Mouse (Mus musculus) olfactory bulb, adult 2 months (tissue): ENCODE results near the gene Colq. TPM values are rescaled to one million over a fixed set of nuclear protein-coding genes. Genes with fewer than 3 reads are reported as not detected.

Source experiments
- H3K27ac ChIP-seq: fragments of 200-500 bp; 2 replicates; pipeline ENCODE4 v1.5.1; 2012; ENCODE audit warnings: low read depth, low read length; ENCODE audit not compliant: insufficient read depth
- H3K4me1 ChIP-seq: fragments of 200-500 bp; 2 replicates; pipeline ENCODE4 v1.6.1; 2012; ENCODE audit warnings: low read length; ENCODE audit not compliant: control insufficient read depth, insufficient read depth
- H3K4me3 ChIP-seq: fragments of 200-500 bp; 2 replicates; pipeline ENCODE4 v1.5.1; 2012; ENCODE audit warnings: mild to moderate bottlenecking, low read depth, low read length, moderate library complexity; ENCODE audit not compliant: insufficient read depth
- CTCF ChIP-seq: fragments of 200-500 bp; IDR thresholded peaks from 2 replicates; pipeline ENCODE4 v1.5.1; 2012; ENCODE audit warnings: low read depth, mild to moderate bottlenecking, low read length, moderate library complexity; ENCODE audit not compliant: insufficient read depth
- POLR2A ChIP-seq: fragments of 200-500 bp; IDR thresholded peaks from 2 replicates; pipeline ENCODE4 v1.6.1; 2012; ENCODE audit warnings: mild to moderate bottlenecking, low read depth, low read length, moderate library complexity; ENCODE audit not compliant: insufficient read depth
- WGBS: fragments of 180-500 bp; shearing (Covaris S2); methylation state at CpG from one replicate; pipeline ENCODE4 v1.1.7; 2018; 5-methylcytosine and 5-hydroxymethylcytosine counted together
- polyA plus RNA-seq: library from polyadenylated mRNA; stranded (reverse); fragments of >200 nt; gene quantifications from 2 replicates; pipeline ENCODE4 v1.2.4, GENCODE M21; 2012; ENCODE audit warnings: low replicate concordance; ENCODE audit not compliant: missing spikeins, insufficient read depth, insufficient read length

Gene Colq
- polyA plus RNA-seq, 1 experiment, result not detected

GRCm38 (mm10) chr14:31543885-31544442 lies 47.2 kb downstream of the Colq start:
- Histone ChIP-seq H3K4me3 (no peak overlapping the region), H3K27ac (no peak overlapping the region), H3K4me1 (no peaks in the 10 kb centered on the region)
- TF ChIP-seq CTCF (no peak), POLR2A (no peak)
- WGBS, result 88% methylated on average over 11 of the region's 11 CpGs

GRCm38 (mm10) chr14:31537298-31537697 lies 53.8 kb downstream of the Colq start:
- TF ChIP-seq CTCF (no peak), POLR2A (no peak)
- 59% methylated on average over 6 of the region's 6 CpGs for WGBS
- H3K27ac ChIP-seq, result no peak overlapping the region

GRCm38 (mm10) chr14:31532656-31533055 lies 58.5 kb downstream of the Colq start:
- no peak overlapping the region for H3K27ac ChIP-seq
- H3K4me1 ChIP-seq, result no peaks in the 10 kb centered on the region
- H3K4me3 ChIP-seq, result no peak overlapping the region
- TF ChIP-seq CTCF (no peak), POLR2A (no peak)
- 69% methylated on average over 3 of the region's 3 CpGs for WGBS

More at GRCm38 (mm10) chr14:31537298-31537697, 53.8 kb downstream of the Colq start:
- Histone ChIP-seq H3K4me1 (no peaks in the 10 kb centered on the region), H3K4me3 (no peak overlapping the region)

GRCm38 (mm10) chr14:31531506-31532148 lies 59.5 kb downstream of the Colq start:
- TF ChIP-seq CTCF (no peak), POLR2A (no peak)
- 57% methylated on average over 12 of the region's 12 CpGs for WGBS
- H3K27ac ChIP-seq, result no peak overlapping the region
- no peak overlapping the region for H3K4me3 ChIP-seq
- no peaks in the 10 kb centered on the region for H3K4me1 ChIP-seq

GRCm38 (mm10) chr14:31530847-31531246 lies 60.3 kb downstream of the Colq start:
- no peak overlapping the region for H3K27ac ChIP-seq
- whole genome bisulfite sequencing, result 93% methylated on average over 4 of the region's 4 CpGs
- no peaks in the 10 kb centered on the region for H3K4me1 ChIP-seq
- no peak overlapping the region for H3K4me3 ChIP-seq
- TF ChIP-seq CTCF (no peak), POLR2A (no peak)

GRCm38 (mm10) chr14:31525040-31525810 lies 65.9 kb downstream of the Colq start:
- H3K4me3 ChIP-seq, result no peak overlapping the region
- TF ChIP-seq CTCF, result no peak
- no peak for TF ChIP-seq POLR2A
- H3K4me1 ChIP-seq, result no peaks in the 10 kb centered on the region
- WGBS, result 83% methylated on average over 7 of the region's 7 CpGs
- no peak overlapping the region for H3K27ac ChIP-seq

GRCm38 (mm10) chr14:31521318-31521717 lies 69.8 kb downstream of the Colq start:
- WGBS, result 66% methylated on average over 2 of the region's 2 CpGs
- TF ChIP-seq POLR2A, result no peak
- no peak for TF ChIP-seq CTCF
- Histone ChIP-seq H3K4me3 (no peak overlapping the region), H3K27ac (no peak overlapping the region), H3K4me1 (no peaks in the 10 kb centered on the region)

GRCm38 (mm10) chr14:31519165-31519564 lies 72.0 kb downstream of the Colq start:
- Histone ChIP-seq H3K4me3 (no peak overlapping the region), H3K27ac (no peak overlapping the region), H3K4me1 (no peaks in the 10 kb centered on the region)
- 45% methylated on average over 3 of the region's 3 CpGs for WGBS
- TF ChIP-seq CTCF, result no peak
- no peak for TF ChIP-seq POLR2A

- no peak overlapping the region for H3K4me3 ChIP-seq
- WGBS, result 93% methylated on average over 2 of the region's 2 CpGs
- TF ChIP-seq POLR2A (no peak), CTCF (no peak)
These were observed 75.2 kb downstream of the Colq start for GRCm38 (mm10) chr14:31515895-31516294.

More at GRCm38 (mm10) chr14:31515895-31516294, 75.2 kb downstream of the Colq start:
- H3K27ac ChIP-seq, result no peak overlapping the region
- no peaks in the 10 kb centered on the region for H3K4me1 ChIP-seq
